Mouse (Mus musculus) heart, embryonic 14.5 days (tissue): ENCODE data around the gene Zdhhc5. TPM values are rescaled to one million over a fixed set of nuclear protein-coding genes. Genes with fewer than 3 reads are reported as not detected.

ENCODE experiments used
- ATAC-seq: fragments of 200-750 bp; cut with Nextera tagmentation; 2 replicates; pipeline ENCODE4 v1.8.0; 2017; ENCODE audit warnings: low read depth, moderate TSS enrichment; ENCODE audit not compliant: insufficient number of reproducible peaks, insufficient read depth, low FRiP score
- H3K27ac ChIP-seq, 2 experiments: fragments of 200-500 bp in 1 of 2; fragments of 300-500 bp in 1 of 2; sonication (generic) in 1 of 2; replicated peaks in 1 of 2; 2 replicates each; pipeline ENCODE4 v1.5.1; 2012 to 2014; ENCODE audit warnings: low read depth in 2 of 2, low read length in 2 of 2, control low read depth in 1 of 2, mild to moderate bottlenecking in 1 of 2, mixed read lengths in 1 of 2; ENCODE audit not compliant: control insufficient read depth in 1 of 2, insufficient read depth in 1 of 2
- H3K27me3 ChIP-seq: fragments of 300-500 bp; sonication (generic); 2 replicates; pipeline ENCODE4 v1.6.1; 2014; ENCODE audit warnings: mild to moderate bottlenecking, low read length, control low read depth; ENCODE audit not compliant: control insufficient read depth, insufficient read depth
- H3K36me3 ChIP-seq: fragments of 300-500 bp; sonication (generic); 2 replicates; pipeline ENCODE4 v1.6.1; 2014; ENCODE audit warnings: mild to moderate bottlenecking, control low read depth, low read length, mixed read lengths; ENCODE audit not compliant: control insufficient read depth, insufficient read depth
- H3K4me1 ChIP-seq, 2 experiments: fragments of 200-500 bp in 1 of 2; fragments of 300-500 bp in 1 of 2; sonication (generic) in 1 of 2; 2 replicates each; pipeline ENCODE4 v1.6.1; 2012 to 2014; ENCODE audit warnings: low read length in 2 of 2, control low read depth in 1 of 2, mixed read lengths in 1 of 2; ENCODE audit not compliant: control insufficient read depth in 2 of 2, insufficient read depth in 2 of 2
- H3K4me2 ChIP-seq: fragments of 300-500 bp; sonication (generic); 2 replicates; pipeline ENCODE4 v1.6.1; 2014; ENCODE audit warnings: mild to moderate bottlenecking, low read length
- H3K4me3 ChIP-seq, 2 experiments: fragments of 200-500 bp in 1 of 2; fragments of 300-500 bp in 1 of 2; sonication (generic) in 1 of 2; 2 replicates each; pipeline ENCODE4 v1.5.1; 2012 to 2014; ENCODE audit warnings: low read length in 2 of 2, mild to moderate bottlenecking in 2 of 2, control low read depth in 1 of 2, low read depth in 1 of 2, moderate library complexity in 1 of 2; ENCODE audit not compliant: control insufficient read depth in 1 of 2, insufficient read depth in 1 of 2
- H3K9ac ChIP-seq: fragments of 300-500 bp; sonication (generic); 2 replicates; pipeline ENCODE4 v1.6.1; 2014; ENCODE audit warnings: mild to moderate bottlenecking, low read length
- H3K9me3 ChIP-seq: fragments of 300-500 bp; sonication (generic); 2 replicates; pipeline ENCODE4 v1.6.1; 2016; ENCODE audit warnings: low read length, control low read depth; ENCODE audit not compliant: control insufficient read depth
- WGBS: fragments of 180-500 bp; shearing (Covaris S2); extraction: QIAGEN DNeasy Blood & Tissue Kit; methylation state at CpG from one replicate; pipeline ENCODE4 v1.1.7; 2014; 5-methylcytosine and 5-hydroxymethylcytosine counted together
- polyA plus RNA-seq: library from polyadenylated mRNA; unstranded; fragments of >200 nt; fragmentation: Nextera tagmentation; extraction: Ambion mirVana; gene quantifications from 2 replicates; pipeline ENCODE4 v1.2.1, GENCODE M21; 2014

The Zdhhc5 gene
- polyA plus RNA-seq, 1 experiment from 2014 or later: 27.1 TPM

DNA sequence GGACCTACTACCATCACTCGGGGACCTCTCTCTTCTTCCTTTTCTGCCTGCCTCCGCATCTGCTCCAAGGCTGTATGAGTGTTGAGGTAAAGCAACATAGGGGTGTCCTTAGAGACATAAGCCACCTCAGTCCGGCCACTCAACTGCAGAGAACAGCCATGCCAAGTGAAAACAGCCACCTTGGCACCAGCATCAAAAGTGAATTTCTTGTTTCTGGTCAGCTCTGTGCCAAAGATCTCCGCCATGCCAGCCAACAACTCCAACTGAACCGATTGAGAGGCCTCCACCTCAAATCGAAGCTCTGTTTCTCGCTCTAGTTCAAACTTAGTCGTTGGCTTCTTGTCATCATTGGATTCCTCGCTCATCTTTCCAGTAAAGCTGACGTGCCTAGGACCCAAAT is 10.8 kb upstream of the Zdhhc5 start:
- Histone ChIP-seq H3K4me3 (no peak overlapping the region), H3K27ac (no peak overlapping the region), H3K4me1 (peaks cover 2 to 17% of the 10 kb centered on the region in 2 experiments; a peak in 3 of 4 replicates), H3K9me3 (no peaks in the 10 kb centered on the region), H3K9ac (no peak overlapping the region; the same call in 1 of the 2 replicates), H3K27me3 (no peaks in the 10 kb centered on the region), H3K36me3 (peaks cover 32% of the 10 kb centered on the region), H3K4me2 (no peak overlapping the region; the same call in 1 of the 2 replicates)
- 89% methylated on average over 10 of the region's 10 CpGs for WGBS
- ATAC-seq: no peak

GRCm38 (mm10) chr2:84723856-84724255 is 8.9 kb upstream of the Zdhhc5 start:
- H3K4me1 ChIP-seq: peaks cover 2 to 17% of the 10 kb centered on the region in 2 experiments; a peak in 3 of 4 replicates
- H3K9me3 ChIP-seq: no peaks in the 10 kb centered on the region
- H3K36me3 ChIP-seq: peaks cover 32% of the 10 kb centered on the region
- no peaks in the 10 kb centered on the region for H3K27me3 ChIP-seq
- 91% methylated on average over 14 of the region's 14 CpGs for WGBS
- ATAC-seq: no peak
- no peak overlapping the region for H3K4me2 ChIP-seq
- H3K27ac ChIP-seq: no peak overlapping the region
- H3K9ac ChIP-seq: no peak overlapping the region
- H3K4me3 ChIP-seq: no peak overlapping the region

- Histone ChIP-seq H3K9ac (no peak overlapping the region), H3K36me3 (peaks cover 32% of the 10 kb centered on the region)
Observed at GRCm38 (mm10) chr2:84721182-84721581, 6.2 kb upstream of the Zdhhc5 start.

DNA sequence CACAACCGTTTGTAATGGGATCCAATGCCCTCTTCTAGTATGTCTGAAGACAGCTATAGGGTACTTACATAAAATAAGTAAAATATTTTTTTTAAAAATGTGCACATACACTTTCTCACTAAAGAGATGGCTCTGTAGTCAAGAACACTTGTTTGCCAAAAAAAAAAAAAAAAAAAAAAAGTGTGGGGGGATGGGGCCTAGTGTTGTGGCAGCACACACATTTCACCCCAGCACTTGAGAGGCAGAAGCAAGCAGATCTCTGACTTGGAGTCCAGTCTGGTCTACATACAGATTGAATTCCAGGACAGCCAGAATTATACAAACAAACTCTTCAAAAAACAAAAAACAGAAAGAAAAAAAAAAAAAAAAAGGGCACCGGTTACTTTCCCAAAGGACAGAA is 5.7 kb upstream of the Zdhhc5 start:
- no peak for ATAC-seq
- WGBS: 97% methylated on average over 2 of the region's 2 CpGs
- no peaks in the 10 kb centered on the region for H3K27me3 ChIP-seq
- no peak overlapping the region for H3K4me2 ChIP-seq
- H3K27ac ChIP-seq: no peak overlapping the region
- no peak overlapping the region for H3K4me3 ChIP-seq
- H3K9me3 ChIP-seq: no peaks in the 10 kb centered on the region
- no peak overlapping the region for H3K9ac ChIP-seq
- peaks cover 30% of the 10 kb centered on the region for H3K36me3 ChIP-seq
- peaks cover 0 to 7% of the 10 kb centered on the region in 2 experiments; a peak in 2 of 4 replicates for H3K4me1 ChIP-seq

More at GRCm38 (mm10) chr2:84721182-84721581, 6.2 kb upstream of the Zdhhc5 start:
- no peak overlapping the region for H3K4me3 ChIP-seq
- no peaks in the 10 kb centered on the region for H3K9me3 ChIP-seq
- WGBS: 62% methylated on average over 3 of the region's 3 CpGs
- no peaks in the 10 kb centered on the region for H3K27me3 ChIP-seq
- H3K4me1 ChIP-seq: peaks cover 0 to 12% of the 10 kb centered on the region in 2 experiments; a peak in 3 of 4 replicates
- H3K4me2 ChIP-seq: no peak overlapping the region
- ATAC-seq: no peak
- H3K27ac ChIP-seq: no peak overlapping the region

- Histone ChIP-seq H3K36me3 (0 out of 2 replicates have a peak, but pooled peaks cover 2% of the 10 kb centered on the region), H3K9me3 (no peaks in the 10 kb centered on the region), H3K9ac (no peak overlapping the region), H3K4me1 (peaks cover 0 to 15% of the 10 kb centered on the region in 2 experiments; a peak in 2 of 4 replicates), H3K27ac (no peak overlapping the region), H3K4me3 (no peak overlapping the region), H3K4me2 (no peak overlapping the region), H3K27me3 (no peaks in the 10 kb centered on the region)
- 86% methylated on average over 4 of the region's 4 CpGs for whole genome bisulfite sequencing
- ATAC-seq: no peak
Observed at GRCm38 (mm10) chr2:84717357-84717756, 2.4 kb upstream of the Zdhhc5 start.

DNA sequence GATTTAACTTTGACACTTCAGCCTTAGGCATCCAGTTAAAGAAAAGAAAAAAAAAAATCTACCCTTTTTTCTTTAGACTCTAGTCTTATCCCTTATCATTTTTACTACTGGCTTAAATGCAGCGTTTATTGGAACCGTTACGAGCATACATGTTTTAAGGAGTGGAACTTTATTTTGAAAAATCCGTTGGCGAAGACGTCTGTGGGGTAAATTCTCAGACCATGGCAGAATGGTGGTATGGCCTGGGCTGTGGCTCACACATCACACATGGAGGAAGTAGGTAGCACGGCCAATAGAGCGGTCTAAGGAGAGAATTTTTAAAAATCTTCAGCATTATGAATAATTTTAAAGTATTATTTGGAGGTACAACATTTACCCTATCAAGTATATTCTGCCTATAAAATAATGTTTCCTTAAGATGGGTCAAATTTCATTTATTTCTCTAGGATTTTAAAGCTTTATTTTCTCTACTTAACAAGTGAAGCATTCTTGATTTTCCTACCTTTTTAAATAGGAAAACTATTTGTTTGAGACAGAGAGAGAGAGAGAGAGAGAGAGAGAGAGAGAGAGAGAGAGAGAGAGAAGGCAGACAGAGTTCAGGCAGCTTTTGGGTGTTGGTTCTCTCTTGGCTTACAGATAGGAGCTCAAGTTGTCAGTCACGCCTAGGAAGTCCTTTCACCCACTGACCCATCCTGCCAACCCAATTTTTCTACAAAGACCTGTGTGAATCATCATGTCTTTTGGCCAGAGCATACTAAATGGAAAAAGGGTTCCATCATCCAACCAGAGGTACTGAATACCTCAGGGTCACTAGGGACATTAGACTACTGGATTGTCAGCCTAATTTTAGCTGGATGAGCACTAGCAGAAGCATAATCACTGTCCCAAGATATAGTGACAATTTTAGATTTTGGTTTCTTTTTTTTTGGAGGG is 1.7 kb upstream of the Zdhhc5 start:
- Histone ChIP-seq H3K4me2 (peak overlapping the region; percentile 71), H3K4me1 (peaks cover 0 to 15% of the 10 kb centered on the region in 2 experiments; a peak in 2 of 4 replicates), H3K4me3 (peak overlapping the region; percentile 76 to 94), H3K9ac (peak overlapping the region; percentile 67), H3K9me3 (no peaks in the 10 kb centered on the region), H3K27me3 (no peaks in the 10 kb centered on the region), H3K36me3 (0 out of 2 replicates have a peak, but pooled peaks cover 5% of the 10 kb centered on the region), H3K27ac (peak overlapping the region; percentile 95 to 99)
- WGBS: 27% methylated on average over 9 of the region's 9 CpGs
- ATAC-seq: no peak

DNA sequence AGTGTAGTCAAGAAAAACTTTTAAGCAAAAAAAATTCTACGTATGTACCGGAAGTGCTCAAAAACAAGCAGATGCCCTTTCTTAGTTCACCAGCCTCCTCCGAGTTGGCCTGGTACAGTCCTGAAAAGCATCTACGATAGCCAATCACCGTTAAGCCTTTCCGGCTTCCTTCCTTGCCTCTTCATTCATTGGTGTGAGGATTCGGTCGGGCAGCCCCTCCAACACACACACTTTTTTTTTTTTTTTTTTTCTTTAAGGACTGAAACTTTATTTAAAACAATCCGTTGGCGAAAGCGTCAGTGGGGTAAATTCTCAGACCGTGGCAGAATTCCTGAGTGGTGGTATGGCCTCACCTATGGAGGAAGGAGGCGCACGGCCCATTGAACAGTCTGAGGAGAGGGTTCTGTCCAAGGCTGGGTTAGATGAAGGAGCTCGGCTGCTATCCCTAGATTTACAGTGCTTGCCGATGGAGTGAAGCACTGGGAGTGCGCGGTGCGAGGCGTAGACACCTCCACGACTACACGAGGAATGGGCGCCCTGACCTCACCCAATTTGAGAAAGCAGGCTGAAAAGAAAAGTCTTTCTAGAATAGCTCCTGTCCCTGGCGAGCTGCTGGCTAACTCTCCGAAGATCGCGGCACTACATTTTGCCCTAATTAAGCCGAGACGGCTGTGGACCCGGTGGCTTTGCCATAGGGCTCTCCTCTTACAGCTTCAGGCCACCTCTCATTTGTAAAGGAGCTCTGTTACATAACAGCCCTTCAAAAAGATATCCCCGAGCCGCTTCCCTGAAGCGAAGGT is 782 bp upstream of the Zdhhc5 start:
- H3K9ac ChIP-seq: peak overlapping the region; percentile 98
- no peaks in the 10 kb centered on the region for H3K9me3 ChIP-seq
- WGBS: under 1% methylated on average over 33 of the region's 33 CpGs
- no peaks in the 10 kb centered on the region for H3K27me3 ChIP-seq
- peaks cover 0 to 15% of the 10 kb centered on the region in 2 experiments; a peak in 2 of 4 replicates for H3K4me1 ChIP-seq
- H3K36me3 ChIP-seq: peaks cover 11% of the 10 kb centered on the region
- H3K4me2 ChIP-seq: peak overlapping the region; percentile 71
- peak overlapping the region; percentile 98 to 99 for H3K27ac ChIP-seq
- ATAC-seq: peak; percentile 90
- peak overlapping the region; percentile 76 to 94 for H3K4me3 ChIP-seq
